Mouse (Mus musculus) forelimb bud, embryonic 11.5 days (tissue): ENCODE measurements at regions not wholly inside any gene's neighbourhood (a gene's known extent, or its start where the extent isn't known, plus 50 kb on each side); places are given as distances from the start of the nearest gene placed in this dataset.

Source experiments
- DNase-seq: peaks from one replicate; pipeline ENCODE4 v3.0.0-alpha.2; 2012; ENCODE audit warnings: low read depth, low spot score

DNA sequence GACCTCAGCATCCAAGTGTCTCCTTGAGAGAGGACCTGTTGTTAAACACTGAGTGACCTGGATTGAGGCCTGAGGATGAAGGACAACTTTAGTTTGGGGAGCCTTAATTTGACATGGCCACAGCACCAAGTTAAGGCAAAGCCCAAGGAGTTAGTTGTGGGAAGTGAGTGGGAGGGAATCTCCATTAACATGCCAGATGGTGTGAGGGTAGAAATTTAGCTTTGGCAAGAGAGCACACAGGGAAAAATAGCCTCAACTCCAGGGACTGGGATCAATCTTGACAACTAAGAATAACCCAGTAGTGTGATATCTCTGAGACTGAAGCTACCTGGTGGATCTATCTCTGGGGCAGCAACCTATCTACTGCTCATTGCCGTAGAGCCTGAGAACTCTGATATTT lies 105.4 kb downstream of the Ahr start:
- no peak for DNase-seq

DNA sequence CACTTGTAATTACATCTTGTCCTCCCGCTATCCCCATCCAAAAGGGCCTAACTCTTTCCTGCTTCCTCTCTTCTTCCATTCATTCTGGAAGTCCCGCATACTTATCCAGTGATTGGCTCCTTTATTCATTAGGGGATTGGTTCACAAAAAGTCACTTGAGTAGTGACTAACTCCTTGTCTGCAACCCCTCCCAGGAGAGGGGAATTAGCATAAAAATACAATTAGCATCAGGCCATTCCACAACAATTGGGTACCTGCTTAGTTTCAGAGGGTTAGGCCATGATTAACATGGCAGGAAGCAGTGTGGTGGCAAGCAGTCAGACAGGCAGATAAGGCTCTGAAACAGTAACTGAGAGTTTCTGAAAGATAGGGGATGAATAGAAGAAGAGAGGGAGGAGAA lies 115.6 kb downstream of the Ahr start:
- DNase-seq: no peak

DNA sequence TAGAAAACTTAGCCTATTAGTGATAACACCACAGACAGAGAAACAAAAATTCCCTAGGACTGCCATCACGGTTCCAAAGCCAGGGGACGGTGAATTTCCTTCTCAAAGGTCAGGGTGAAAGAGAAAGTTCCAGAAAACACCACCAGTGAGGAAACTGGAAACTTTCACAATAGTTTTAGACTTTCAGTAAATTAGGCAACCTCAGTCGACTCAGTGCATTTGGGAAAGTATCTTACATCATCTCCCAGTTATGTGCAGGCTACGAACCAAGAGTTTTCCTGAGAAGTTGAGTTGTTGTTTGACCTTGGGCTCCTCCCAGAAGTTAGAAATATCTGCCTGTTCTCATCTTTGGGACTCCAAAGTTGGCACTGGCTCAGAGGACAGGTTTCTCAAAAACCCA lies 116.9 kb downstream of the Ahr start:
- DNase-seq: no peak

DNA sequence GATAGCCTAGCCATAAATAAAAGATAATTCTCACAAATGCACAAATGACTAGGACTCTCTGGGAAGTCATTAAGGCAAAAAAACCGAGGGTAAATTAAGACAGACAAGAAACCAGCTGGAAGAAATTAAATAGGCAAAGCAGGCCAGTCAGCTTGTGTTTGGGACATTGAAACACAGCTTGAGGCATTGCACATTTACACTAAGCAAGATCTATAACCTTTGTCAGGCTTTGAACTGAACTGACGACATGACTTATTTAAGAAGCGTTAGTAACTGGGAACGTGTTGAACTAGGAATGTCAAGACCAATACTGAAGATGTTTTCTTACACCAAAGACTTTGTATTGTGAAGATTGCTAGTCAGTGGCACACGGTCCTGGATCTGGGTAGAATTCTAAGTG lies 118.3 kb downstream of the Ahr start:
- peak; percentile 3 for DNase-seq

DNA sequence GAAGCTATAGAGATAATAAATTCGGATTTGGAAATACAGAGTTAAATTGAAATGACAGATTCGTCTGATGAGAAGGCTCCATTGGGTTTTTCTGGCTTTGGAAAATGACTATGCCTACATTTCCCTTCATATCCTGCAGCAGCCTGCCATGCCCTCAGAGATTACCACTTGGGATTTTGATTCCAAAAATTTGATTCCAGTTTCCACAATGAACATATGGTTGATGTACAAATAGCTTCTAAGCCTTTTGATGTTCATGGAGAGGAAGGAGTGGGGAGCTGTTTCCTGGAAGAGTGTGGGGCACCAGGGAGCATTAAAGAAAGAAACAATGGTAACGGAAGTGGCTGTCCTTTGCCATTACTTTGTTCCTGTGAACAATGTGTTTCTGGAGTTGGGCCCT lies 122.1 kb downstream of the Ahr start:
- no peak for DNase-seq

DNA sequence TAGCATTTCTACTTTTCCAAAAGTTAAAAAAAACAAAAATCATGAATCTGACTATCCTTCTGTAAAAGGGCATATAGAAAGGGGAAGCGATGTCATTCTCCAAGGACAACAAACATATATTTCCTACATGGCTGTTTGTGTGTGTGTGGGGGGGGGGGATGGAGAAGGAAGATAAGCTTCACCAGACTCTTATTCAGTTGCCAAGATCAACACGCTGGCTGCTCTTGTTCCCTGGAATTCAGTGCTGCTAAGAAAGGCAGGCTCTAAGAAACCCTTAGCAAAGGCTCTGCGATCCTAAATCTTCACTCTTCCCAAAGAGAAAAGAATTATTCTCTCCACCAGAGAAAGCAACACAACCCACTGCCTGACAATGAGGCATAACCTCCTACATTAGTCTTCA lies 126.4 kb downstream of the Ahr start:
- DNase-seq: no peak

DNA sequence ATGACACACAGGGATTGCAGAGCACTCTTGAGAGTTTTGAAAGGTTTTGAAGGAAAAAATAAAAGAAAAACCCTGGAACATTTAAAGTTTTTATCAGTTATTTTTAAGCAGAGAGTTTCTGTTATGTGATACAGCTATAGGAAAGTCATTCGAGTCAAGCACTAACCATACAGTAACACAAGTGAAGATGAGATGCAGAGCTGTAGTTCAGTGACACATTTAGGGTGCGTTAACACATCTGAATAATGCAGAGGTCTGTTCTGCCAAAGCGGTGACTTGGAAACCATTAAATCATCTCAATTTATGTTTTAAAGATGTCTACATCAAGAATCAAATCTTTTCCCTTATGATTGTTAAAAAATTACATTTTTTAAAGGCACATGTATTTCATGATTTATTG lies 126.8 kb downstream of the Ahr start:
- no peak for DNase-seq

DNA sequence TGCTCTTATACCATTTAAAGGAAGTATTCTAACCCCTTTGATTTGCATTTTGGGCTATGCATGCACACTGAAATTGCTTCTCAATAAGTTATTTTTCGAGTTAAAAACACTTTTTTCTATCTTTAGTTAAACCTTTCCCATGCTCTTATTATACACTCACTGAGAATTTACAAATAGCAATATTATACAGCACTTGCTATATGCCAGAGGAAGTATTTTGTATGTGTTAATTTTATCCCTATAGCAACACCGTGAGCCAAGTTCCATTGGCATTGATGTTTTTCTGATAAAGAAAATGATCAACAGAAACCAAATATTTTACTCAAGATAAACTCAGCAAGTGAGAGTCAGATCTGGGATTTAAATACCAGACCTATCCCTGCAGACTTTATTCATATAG lies 133.0 kb downstream of the Ahr start:
- DNase-seq: no peak

DNA sequence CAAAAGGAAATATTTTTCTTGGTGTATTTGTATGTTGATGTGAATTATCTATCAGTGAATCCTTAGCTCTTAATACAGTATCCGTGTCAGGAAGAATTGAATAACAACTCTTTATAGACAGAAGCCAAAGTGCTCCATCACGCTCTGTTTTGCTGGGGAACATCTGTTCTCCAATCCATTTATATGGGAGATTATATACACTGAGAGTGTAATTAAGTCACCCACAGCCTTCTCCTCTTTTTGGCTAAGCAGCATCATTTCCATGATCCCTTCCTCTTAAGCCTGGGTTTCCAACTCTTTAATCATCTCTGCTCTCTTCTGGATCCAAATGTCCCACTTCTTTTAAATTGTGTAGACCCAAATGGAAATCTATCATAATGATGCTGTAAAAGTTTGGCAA lies 133.6 kb downstream of the Ahr start:
- DNase-seq: no peak

DNA sequence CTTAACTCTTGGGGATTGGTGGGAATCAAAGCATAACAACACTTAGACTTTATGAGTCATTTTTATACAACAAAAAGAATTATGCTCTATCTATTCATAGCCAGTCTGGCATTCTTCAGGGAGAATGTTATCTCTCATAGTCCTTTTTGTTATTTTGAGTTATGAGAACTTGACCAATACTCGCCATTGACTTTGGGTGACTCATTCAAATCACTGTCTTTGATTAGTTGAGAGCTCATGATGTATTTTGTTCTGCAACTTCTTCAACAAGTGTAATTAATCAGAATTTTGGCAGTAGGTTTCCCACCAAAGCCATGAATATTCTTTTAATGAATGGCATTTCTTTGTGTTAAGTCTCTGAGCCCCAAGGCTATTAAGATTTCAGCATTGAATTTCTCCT lies 139.6 kb downstream of the Ahr start:
- DNase-seq: no peak

DNA sequence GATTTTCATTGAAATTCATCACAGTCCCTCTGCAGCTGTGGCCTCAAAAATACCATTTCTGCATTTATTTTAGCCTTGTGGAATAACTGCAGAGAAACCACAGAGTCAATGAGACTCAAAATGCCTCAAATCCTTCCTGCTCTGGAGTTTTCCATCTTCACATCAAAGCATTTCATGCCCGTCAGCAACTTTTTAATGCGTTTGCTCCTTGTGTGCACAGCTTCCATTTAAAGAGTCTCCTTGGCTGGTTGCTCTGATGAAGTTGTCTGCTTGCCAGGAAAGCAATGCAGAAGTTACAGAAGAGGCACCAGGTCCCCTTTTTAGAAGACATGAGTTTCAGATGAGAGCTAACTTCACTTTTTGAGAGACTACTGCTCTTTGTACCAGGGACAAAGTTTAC lies 142.7 kb downstream of the Ahr start:
- DNase-seq: no peak

DNA sequence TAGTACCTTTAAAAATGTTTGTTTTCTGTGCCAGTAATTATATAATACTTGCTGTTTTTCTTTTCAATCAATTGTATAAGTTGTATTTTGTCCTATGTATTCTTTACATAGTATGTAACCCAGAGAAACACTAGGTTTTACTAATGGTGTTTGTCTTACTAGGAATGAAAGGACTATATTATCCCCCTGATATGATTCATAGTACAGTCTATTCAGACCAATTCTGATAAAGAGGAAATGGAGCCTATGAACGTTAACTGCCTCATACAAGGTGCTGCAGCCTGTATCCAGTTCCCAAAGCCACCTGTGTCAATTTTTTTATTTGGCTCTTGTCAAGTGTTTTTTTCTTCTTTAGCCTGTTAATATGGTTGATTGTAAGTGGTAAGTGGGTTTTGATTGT lies 144.6 kb downstream of the Ahr start:
- no peak for DNase-seq

DNA sequence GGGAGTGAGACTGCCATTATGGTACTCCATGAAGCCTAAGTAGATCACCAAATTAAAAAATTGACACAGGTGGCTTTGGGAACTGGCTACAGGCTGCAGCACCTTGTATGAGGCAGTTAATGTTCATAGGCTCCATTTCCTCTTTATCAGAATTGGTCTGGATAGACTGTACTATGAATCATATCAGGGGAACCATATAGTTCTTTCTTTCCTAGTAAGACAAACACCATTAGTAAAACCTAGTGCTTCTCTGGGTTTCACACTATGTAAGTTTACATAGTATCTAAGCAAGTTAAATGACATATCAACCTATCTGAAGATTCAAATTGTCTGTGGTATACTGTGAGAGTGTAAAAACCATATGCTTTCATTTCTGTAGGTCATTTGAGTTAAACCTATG lies 145.0 kb downstream of the Ahr start:
- no peak for DNase-seq

DNA sequence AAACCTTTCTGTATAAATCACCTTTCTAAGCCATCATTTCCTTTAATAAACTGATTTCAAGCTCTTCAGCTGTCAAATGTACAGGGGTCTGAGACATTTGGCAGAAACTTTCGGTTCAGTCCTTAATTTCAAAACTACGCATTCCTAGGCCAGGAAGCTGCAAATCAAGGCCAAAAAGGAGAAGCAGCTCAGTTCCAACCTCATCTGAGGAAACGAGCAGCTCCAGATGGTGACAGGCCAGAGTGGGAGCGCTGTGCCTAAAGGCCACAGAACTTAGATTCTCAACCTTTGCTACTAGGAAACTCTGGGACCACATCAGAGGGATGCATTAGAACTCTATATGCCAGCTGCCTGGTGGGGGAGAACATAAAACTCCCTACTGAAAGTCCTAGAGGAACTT lies 150.6 kb downstream of the Ahr start:
- peak; percentile 0 for DNase-seq

DNA sequence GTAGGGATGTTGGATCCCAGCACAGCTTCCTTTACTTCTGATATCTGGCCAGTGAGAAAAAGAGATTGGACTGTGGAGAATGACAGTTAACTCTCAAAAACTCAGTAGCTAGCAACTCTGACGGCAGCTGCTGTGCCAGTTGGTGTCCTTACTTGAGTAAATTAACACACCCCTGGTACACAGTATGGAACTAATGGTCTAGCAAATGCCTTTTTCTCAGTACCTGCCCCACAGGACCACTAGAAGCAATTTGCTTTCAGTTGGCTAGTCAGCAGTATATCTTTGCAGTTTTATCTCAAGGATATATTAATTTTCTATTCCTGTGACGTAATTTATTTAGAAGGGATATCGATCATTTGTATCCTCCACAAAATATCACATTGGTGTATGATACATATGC lies 157.6 kb downstream of the Ahr start:
- DNase-seq: no peak

DNA sequence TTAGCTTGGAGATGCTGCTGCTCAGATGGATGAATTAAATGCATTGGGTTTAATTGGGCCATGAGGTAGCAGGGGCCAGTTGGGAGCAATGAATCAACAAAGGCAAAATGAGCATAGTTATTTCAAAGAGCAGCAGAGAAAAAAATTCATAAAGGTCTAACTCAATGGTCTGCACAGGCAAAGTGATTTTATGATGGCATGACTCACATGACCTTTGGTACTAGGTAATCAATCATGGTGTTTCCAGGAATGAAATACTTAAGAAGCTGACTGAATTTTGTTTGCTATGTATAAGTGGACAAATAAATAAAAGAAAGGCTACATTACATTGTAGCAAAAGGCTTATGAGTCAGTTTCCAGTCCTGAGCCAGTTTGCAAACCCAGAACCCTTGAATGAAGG lies 158.5 kb downstream of the Ahr start:
- DNase-seq: no peak

DNA sequence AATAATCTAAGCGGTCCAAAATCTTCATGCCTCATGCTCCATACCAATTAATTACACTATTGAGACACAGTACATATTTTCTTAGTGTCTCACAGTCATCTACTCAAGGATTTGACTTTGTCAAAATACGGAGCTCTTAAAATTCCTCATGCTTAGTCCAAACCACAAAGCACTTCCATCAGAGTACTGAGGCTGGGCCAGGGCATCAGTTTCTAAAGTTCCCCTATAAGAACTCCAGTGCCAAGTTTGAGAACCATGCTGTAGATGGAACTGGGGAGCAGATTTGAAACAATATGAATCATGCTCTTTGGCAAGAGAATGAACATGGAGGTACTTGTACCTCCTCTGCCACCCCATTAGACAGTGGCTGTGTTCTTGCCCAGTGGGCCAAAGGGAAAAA lies 176.9 kb downstream of the Ahr start:
- DNase-seq: no peak

DNA sequence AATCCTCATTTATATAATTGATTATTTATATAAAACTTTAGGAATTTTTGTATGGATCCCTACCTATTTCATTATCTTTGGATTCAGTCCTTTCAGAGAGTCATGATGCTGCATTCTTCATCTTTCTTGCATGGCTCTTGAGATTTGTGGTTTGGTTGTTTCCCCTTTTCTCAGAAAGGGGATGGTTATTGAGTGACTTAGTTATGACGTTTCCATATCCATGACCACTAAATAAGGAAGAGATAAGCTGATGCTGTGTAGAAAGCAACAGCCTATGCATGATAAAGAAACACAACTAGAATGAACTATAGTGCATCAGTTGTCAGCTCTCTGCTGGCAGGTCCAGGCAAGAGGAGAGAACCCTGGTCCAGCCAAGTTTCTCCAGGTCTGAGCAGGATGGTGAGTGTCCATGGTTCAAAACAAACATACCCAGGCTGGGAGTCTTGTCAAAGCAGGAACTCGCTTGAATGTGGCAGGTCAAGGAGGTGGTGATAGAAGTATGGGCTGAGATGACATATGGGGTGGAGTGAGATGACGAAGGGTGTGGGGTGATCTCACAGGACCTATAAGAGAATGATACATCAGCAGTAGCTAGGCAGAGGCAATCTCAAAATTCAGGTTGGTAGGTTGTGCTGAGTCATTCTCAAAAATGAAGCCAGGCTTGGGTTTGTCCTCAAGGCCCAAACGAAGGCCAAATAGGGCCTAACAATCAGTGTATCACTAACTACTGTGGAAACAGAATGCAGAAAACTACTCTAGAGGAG lies 196.5 kb downstream of the Ahr start:
- no peak for DNase-seq

DNA sequence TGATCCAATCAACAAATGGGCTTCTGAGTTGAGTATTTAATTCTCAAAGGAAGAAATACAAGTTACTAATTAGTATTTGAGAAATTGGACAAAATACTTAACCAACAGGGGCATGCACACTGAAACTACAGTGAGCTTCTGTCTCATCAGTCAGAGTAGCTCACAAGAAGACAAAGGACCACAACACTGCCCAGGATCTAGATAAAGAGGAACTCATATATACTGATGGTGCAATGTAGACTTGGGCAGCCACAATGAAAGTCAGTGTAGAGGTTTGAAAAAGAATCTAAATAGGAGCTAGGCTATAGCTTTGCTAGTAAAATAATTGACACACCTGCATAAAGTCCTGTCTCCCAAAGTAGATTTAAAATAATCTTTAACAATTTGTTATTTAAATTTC lies 198.5 kb downstream of the Ahr start:
- no peak for DNase-seq

DNA sequence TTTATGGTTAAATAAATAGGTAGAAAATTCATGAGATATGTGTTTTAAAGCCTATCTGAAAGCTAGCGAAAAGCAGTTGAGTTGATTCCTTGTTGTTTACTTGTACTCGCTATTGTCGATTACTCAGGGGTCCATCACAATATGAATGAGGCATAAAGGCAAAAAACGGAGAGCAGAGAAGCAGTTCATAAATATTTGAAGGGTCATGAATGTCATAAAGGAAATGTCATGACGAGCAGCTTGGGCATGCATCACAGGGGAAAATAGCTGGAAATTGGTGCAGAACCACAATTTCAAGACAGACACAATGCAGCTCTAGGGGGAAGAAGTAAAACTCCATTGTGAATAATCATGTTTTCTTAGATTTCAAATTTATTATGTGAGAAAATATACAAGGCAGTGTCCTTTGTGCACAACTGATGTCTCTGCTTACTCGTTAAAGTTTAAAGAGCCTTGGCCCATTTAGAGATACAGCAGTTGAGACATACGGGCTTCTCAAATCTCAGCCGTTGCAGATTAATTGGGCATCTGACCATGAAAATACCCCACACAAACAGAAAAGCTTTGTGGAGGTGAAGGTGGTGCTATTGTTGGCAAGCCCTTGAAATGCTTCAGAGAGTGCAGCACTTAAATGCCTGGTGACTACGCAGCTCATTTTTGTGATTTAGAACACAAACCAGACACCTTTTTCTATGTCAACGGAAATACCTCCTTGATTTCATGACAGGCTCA lies 200.3 kb downstream of the Ahr start:
- DNase-seq: no peak

DNA sequence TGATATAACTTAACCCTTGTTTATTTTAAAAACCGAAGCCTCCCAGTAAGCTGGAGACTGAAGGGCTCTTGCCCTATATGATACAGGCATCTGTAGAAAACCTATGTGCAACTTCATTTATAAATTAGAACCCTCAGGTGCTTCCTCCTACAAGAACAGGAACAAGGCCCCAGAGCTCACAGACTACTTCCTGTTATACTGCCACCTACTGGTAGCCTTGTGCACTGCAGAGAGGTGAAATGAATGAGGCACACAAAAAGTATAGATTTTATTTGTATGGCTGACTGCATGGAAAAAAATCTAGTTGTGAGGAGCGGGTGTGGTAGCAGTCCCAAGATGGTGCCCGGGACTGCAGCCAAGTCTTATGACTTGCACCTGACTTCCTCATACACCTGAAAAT lies 203.5 kb downstream of the Ahr start:
- peak; percentile 10 for DNase-seq

DNA sequence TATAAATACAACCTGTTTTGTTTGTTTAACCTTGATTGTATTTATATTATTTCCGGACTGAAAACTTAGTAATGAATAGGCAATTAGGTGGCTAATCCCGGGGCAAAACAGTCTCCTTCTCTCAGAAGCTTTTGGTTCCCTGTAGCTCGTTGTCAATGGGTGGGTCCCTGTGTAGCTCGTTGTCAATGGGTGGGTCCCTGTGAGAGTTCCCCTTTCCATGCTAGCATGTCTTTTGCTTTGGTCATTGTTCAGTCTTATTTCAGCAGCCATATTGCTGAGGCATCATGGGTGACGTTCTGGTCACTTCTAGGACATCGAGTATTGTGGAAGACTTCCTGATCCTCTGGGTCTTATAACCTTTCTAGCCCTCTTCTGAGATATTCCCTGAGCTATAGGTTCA lies 205.1 kb downstream of the Ahr start:
- DNase-seq: no peak

DNA sequence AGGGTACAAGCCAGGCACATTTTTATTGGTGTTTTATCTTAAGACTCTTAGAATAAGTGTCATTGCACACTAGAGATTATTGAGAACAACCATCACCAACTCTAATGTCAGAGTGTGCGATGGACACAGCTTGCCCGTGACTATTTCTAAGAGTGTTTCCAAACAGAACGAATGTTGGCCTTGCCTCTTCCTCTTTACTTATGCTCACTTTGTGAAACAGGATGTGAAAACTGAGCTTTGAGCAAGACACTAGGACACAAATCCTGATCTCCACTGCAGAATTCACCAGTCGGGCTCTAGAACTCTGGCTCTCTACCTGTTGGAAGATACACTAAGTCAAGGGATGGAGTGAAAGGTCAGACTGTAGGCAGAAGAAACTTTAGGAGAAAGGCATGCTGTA lies 215.3 kb downstream of the Ahr start:
- no peak for DNase-seq

DNA sequence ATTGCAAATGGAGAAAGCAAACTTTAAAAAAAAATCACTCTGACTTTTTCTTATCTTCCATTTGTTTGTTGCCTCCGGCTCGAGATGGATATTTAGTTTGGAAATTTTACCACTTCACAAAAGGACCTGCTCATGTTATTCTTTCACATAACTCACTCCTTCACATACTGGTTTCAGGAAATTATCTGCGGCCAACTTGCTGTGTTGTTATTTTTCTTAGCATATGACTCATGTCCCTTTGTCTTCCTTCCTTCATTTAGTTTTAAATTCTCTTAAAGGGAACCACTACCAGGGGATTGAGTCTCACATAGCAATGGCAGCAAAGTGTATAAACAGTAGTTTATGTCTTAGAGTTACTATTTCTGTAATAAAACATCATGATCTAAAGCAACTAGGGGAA lies 217.8 kb downstream of the Ahr start:
- no peak for DNase-seq
